Mouse (Mus musculus) forebrain, embryonic 14.5 days (tissue): ENCODE results near the gene Cluap1. TPM values are rescaled to one million over a fixed set of nuclear protein-coding genes. Genes with fewer than 3 reads are reported as not detected.

ENCODE experiments used
- ATAC-seq: fragments of 200-750 bp; cut with Nextera tagmentation; 2 replicates; pipeline ENCODE4 v1.8.0; 2017; ENCODE audit warnings: mild to moderate bottlenecking, moderate library complexity
- DNase-seq: peaks from one replicate; pipeline ENCODE4 v3.0.0-alpha.2; 2015; ENCODE audit warnings: low spot score
- H3K27ac ChIP-seq: fragments of 300-500 bp; sonication (generic); 2 replicates; pipeline ENCODE4 v1.5.1; 2014; ENCODE audit warnings: low read depth, mild to moderate bottlenecking, control low read depth, low read length, moderate library complexity
- H3K27me3 ChIP-seq: fragments of 300-500 bp; sonication (generic); replicated peaks from 2 replicates; pipeline ENCODE4 v1.6.1; 2014; ENCODE audit warnings: low read length, control low read depth, mixed read lengths; ENCODE audit not compliant: control insufficient read depth, insufficient read depth
- H3K36me3 ChIP-seq: fragments of 300-500 bp; sonication (generic); 2 replicates; pipeline ENCODE4 v1.6.1; 2014; ENCODE audit warnings: low read length, control low read depth; ENCODE audit not compliant: control insufficient read depth, insufficient read depth
- H3K4me1 ChIP-seq: fragments of 300-500 bp; sonication (generic); 2 replicates; pipeline ENCODE4 v1.6.1; 2014; ENCODE audit warnings: antibody characterized with exemption, low read length, control low read depth; ENCODE audit not compliant: control insufficient read depth, insufficient read depth
- H3K4me2 ChIP-seq: fragments of 300-500 bp; sonication (generic); 2 replicates; pipeline ENCODE4 v1.6.1; 2014; ENCODE audit warnings: mild to moderate bottlenecking, control low read depth, low read length
- H3K4me3 ChIP-seq: fragments of 300-500 bp; sonication (generic); 2 replicates; pipeline ENCODE4 v1.5.1; 2014; ENCODE audit warnings: low read depth, low read length, control low read depth
- H3K9ac ChIP-seq: fragments of 300-500 bp; sonication (generic); 2 replicates; pipeline ENCODE4 v1.6.1; 2014; ENCODE audit warnings: mild to moderate bottlenecking, low read length, control low read depth, moderate library complexity
- H3K9me3 ChIP-seq: fragments of 300-500 bp; sonication (generic); replicated peaks from 2 replicates; pipeline ENCODE4 v1.6.1; 2016; ENCODE audit warnings: low read length, control low read depth, mixed read lengths; ENCODE audit not compliant: control insufficient read depth
- WGBS: fragments of 180-500 bp; shearing (Covaris S2); extraction: QIAGEN DNeasy Blood & Tissue Kit; methylation state at CpG from one replicate; pipeline ENCODE4 v1.1.7; 2014; 5-methylcytosine and 5-hydroxymethylcytosine counted together
- polyA plus RNA-seq: library from polyadenylated mRNA; unstranded; fragments of >200 nt; fragmentation: Nextera tagmentation; extraction: Ambion mirVana; gene quantifications from 2 replicates; pipeline ENCODE4 v1.2.1, GENCODE M21; 2014

The Cluap1 gene
- polyA plus RNA-seq, 1 experiment from 2014 or later = 35.1 TPM

DNA sequence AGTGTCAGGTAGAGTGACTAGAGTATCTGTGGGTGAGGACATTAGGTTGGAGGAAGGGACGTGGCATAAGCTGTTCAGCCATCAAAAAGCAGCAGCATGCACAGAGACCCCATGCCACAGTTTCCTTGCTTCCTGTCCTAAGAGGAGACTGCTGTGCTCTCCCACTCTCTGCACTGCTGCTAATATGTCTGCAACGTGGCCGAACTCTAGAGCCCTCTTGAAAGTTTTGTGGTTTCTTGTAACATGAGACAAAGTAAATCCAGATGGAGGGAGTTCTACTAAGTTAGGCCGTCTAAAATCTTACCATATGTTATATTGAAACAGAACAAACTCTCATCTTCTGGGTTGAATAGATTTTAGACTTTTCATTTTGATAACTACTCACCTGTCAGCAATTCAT, 15.4 kb downstream of the Cluap1 start:
- ATAC-seq (no peak), DNase-seq (no peak)
- peaks cover 70% of the 10 kb centered on the region for H3K36me3 ChIP-seq
- no peak overlapping the region for H3K27ac ChIP-seq
- 93% methylated on average over 4 of the region's 4 CpGs for WGBS
- H3K4me1 ChIP-seq = no peaks in the 10 kb centered on the region
- no peaks in the 10 kb centered on the region for H3K27me3 ChIP-seq
- H3K9me3 ChIP-seq = no peaks in the 10 kb centered on the region
- H3K4me3 ChIP-seq = no peak overlapping the region
- H3K4me2 ChIP-seq = no peak overlapping the region
- no peak overlapping the region for H3K9ac ChIP-seq

DNA sequence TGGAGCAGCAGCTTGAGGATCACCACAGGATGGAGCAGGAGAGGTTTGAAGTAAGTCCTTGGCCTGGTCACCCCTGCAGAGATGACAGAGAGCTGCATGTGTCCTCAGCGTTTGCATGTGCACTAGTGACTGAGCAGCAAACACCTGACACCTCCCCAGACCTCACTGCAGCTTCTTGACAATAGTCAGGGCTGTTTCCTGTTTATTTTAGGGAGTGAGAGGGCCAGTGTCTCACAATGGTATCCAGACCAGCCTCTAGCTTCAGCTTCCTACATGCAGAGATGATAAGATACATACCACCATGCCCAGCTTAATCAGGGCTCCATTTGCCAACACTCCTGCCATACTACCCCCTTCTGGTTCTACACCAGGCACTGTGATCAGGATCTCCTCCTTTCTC, 20.0 kb downstream of the Cluap1 start:
- WGBS = 95% methylated on average over 1 of the region's 1 CpGs
- ATAC-seq (no peak), DNase-seq (no peak)
- no peak overlapping the region for H3K4me2 ChIP-seq
- no peak overlapping the region for H3K9ac ChIP-seq
- no peaks in the 10 kb centered on the region for H3K9me3 ChIP-seq
- no peak overlapping the region for H3K27ac ChIP-seq
- no peaks in the 10 kb centered on the region for H3K4me1 ChIP-seq
- H3K27me3 ChIP-seq = no peaks in the 10 kb centered on the region
- H3K4me3 ChIP-seq = no peak overlapping the region
- peaks cover 65% of the 10 kb centered on the region for H3K36me3 ChIP-seq

DNA sequence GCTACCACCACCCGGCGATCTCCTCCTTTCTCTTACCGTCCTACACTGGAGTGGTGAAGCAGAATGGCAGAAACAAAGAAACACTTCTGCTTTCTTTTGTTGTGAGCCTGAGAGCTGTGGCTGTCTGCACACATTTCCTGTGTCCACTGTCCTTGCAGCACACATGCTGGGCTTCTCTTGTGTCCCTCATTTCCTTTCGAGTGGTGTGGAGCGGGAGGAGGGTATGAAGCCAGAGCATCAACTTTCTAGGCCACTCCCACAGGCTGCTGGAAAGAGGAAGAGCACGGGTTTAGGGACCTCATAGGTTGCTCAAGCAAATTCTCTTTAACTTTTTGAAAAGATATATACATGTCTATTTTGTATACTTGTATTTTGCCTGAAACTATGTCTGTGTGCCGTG, 20.6 kb downstream of the Cluap1 start:
- 88% methylated on average over 7 of the region's 7 CpGs for WGBS
- DNase-seq = no peak

DNA sequence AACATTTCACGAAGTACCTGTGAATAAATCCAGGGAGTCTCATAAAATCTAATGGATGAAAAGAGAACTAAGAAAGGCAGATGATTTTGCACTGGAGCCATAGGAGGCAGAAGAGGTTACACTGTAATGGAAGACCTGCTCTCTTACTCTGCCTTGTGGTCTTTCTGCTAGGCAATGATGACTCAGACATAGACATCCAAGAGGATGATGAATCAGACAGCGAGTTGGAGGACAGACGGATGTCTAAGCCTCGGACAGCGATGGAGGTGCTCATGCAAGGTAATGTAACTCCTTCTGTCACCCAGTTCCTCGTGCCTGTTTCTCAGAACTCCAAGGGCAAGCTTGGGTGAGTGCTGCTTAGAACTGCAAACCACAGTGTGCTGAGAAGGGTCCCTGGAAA, 24.9 kb downstream of the Cluap1 start:
- DNase-seq (no peak), ATAC-seq (no peak)
- Histone ChIP-seq H3K9me3 (no peaks in the 10 kb centered on the region), H3K36me3 (peaks cover 72% of the 10 kb centered on the region), H3K27me3 (no peaks in the 10 kb centered on the region), H3K4me1 (no peaks in the 10 kb centered on the region), H3K27ac (no peak overlapping the region), H3K4me3 (no peak overlapping the region), H3K9ac (no peak overlapping the region), H3K4me2 (no peak overlapping the region)
- WGBS = 93% methylated on average over 6 of the region's 6 CpGs

More for the DNA sequence above, 20.6 kb downstream of the Cluap1 start:
- Histone ChIP-seq H3K9ac (no peak overlapping the region), H3K27ac (no peak overlapping the region), H3K36me3 (peaks cover 65% of the 10 kb centered on the region), H3K27me3 (no peaks in the 10 kb centered on the region), H3K4me2 (no peak overlapping the region), H3K9me3 (no peaks in the 10 kb centered on the region), H3K4me3 (no peak overlapping the region), H3K4me1 (no peaks in the 10 kb centered on the region)
- ATAC-seq = no peak

DNA sequence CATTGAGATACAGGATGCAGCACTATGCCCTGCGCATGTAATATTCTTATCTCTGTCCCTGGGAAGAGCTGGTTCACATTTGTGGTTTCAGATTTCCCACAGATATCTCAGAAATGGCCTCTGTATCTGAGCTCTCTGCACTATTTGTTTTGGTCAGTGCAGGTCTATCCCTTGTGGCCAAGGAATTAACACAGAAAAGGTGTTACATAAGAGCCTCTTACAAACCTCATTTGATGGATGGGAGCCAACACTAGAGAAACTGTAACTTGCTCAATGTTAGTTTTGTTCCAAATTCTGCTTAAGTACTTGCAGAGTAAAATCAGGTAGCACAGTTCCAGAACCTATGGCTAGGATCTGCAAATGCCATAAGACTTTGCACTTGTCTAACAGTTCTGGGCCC, 25.5 kb downstream of the Cluap1 start:
- no peaks in the 10 kb centered on the region for H3K4me1 ChIP-seq
- H3K9me3 ChIP-seq = no peaks in the 10 kb centered on the region
- WGBS = 100% methylated on average over 1 of the region's 1 CpGs

DNA sequence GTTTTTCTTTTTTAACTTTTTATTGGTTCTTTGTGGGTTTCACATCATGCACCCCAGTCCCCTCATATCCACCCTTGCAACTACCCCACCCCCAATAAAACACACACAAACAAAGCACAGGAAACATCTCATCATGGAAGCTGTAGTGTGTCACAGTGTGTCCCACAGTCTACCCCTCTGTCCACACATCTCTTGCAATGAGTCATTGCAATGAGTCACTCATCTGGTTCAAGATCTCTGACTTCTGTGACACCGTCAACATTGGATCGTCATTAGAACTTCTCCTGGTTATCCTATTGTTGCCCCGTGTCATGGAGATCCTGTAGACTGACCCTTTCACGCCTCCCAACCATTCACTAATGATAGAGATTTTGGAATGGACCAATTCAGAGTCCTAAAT, 26.1 kb downstream of the Cluap1 start:
- Histone ChIP-seq H3K27me3 (no peaks in the 10 kb centered on the region), H3K9me3 (no peaks in the 10 kb centered on the region), H3K4me2 (no peak overlapping the region), H3K36me3 (peaks cover 70% of the 10 kb centered on the region), H3K4me3 (no peak overlapping the region), H3K9ac (no peak overlapping the region), H3K4me1 (no peaks in the 10 kb centered on the region), H3K27ac (no peak overlapping the region)
- WGBS = 96% methylated on average over 4 of the region's 4 CpGs
- no peak for DNase-seq
- ATAC-seq = no peak

More for the DNA sequence above, 25.5 kb downstream of the Cluap1 start:
- Histone ChIP-seq H3K4me2 (no peak overlapping the region), H3K27ac (no peak overlapping the region), H3K36me3 (peaks cover 75% of the 10 kb centered on the region), H3K4me3 (no peak overlapping the region), H3K27me3 (no peaks in the 10 kb centered on the region), H3K9ac (no peak overlapping the region)
- DNase-seq = no peak
- no peak for ATAC-seq

DNA sequence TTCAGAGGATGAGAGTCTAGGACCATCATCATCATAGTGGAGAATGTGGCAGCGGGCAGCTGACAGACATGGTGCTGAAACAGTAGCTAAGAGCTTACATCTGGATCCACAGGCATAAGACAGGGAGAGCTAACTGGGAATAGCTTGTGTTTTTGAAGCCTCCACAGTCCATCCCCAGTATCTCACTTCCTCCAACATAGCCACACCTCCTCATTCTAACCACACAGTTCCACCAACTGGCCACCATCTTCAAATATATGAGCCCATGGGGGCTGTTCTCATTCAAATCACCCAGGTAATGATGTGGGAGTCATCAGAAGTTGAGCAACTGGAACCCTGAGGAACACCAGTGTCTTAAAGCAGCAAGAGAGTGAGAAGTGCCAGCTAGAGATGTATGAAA, 42.5 kb downstream of the Cluap1 start:
- Histone ChIP-seq H3K4me3 (no peak overlapping the region), H3K36me3 (no peaks in the 10 kb centered on the region), H3K27me3 (no peaks in the 10 kb centered on the region), H3K9me3 (no peaks in the 10 kb centered on the region), H3K4me1 (no peaks in the 10 kb centered on the region), H3K4me2 (no peak overlapping the region), H3K9ac (no peak overlapping the region), H3K27ac (no peak overlapping the region)
- no peak for ATAC-seq
- no peak for DNase-seq
- WGBS = 91% methylated on average over 1 of the region's 1 CpGs

DNA sequence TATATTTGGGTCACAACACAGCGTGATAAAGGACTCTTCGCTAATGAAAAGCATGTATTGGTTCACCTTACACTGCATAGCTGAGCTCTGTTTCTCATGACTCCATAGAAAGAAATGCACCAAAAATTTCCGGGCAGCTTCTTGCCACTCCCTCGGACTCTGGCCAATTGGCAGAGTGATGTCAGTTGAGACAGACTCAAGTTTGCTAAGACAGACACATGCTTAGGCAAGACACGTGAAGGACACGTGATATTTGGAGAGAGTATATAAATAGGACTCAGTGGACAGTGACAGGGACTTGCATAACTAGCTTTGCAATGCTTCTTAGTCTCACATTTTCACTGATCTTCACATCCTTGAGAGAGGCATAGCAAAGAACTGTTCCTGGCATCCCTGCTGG, 47.8 kb downstream of the Cluap1 start:
- Histone ChIP-seq H3K4me3 (no peak overlapping the region), H3K4me2 (no peak overlapping the region), H3K4me1 (no peaks in the 10 kb centered on the region), H3K27me3 (no peaks in the 10 kb centered on the region), H3K9me3 (no peaks in the 10 kb centered on the region), H3K27ac (no peak overlapping the region), H3K36me3 (no peaks in the 10 kb centered on the region), H3K9ac (no peak overlapping the region)
- DNase-seq = no peak
- no peak for ATAC-seq
- WGBS = 91% methylated on average over 6 of the region's 6 CpGs

DNA sequence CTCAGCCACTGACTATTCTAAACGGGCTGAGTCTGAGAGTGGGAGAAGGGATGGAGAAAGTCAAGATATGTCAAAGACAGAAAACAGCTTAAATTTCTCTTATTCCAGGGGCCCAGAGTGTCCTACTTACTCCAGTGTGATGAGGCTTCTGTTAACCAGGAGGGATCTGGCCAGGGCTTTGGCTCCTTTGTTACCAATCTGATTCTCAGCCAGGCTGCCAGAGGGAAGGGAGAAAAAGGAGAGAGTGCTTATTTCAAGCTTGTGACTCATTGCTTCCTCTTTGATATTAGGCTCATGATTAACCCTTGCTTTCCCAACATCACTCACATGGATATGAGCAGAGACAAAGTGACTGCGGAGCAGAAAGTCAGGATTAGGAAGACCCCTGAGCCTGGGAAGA, 50.7 kb downstream of the Cluap1 start:
- Histone ChIP-seq H3K4me2 (no peak overlapping the region), H3K4me1 (no peaks in the 10 kb centered on the region), H3K27ac (no peak overlapping the region), H3K9ac (no peak overlapping the region), H3K4me3 (no peak overlapping the region), H3K9me3 (no peaks in the 10 kb centered on the region), H3K36me3 (no peaks in the 10 kb centered on the region), H3K27me3 (no peaks in the 10 kb centered on the region)
- WGBS = 81% methylated on average over 2 of the region's 2 CpGs
- ATAC-seq (no peak), DNase-seq (no peak)
